Mouse (Mus musculus): Measurements from ENCODE around the gene Fbxl19. TPM values are rescaled to one million over a fixed set of nuclear protein-coding genes. Genes with fewer than 3 reads are reported as not detected.

Gene Fbxl19
- 2.1 to 8.5 TPM (median 3.1 TPM) in 3 replicates for total RNA-seq (2017)

GRCm38 (mm10) chr7:127744366-127745045 is at the start of gene Fbxl19:
Gene Fbxl19, plus strand, starts transcription at chr7:127744543.
- no peak for ATAC-seq (replicated peaks; ENCODE audit: insufficient number of reproducible peaks, low FRiP score, low TSS enrichment, poor library complexity, severe bottlenecking)

DNA sequence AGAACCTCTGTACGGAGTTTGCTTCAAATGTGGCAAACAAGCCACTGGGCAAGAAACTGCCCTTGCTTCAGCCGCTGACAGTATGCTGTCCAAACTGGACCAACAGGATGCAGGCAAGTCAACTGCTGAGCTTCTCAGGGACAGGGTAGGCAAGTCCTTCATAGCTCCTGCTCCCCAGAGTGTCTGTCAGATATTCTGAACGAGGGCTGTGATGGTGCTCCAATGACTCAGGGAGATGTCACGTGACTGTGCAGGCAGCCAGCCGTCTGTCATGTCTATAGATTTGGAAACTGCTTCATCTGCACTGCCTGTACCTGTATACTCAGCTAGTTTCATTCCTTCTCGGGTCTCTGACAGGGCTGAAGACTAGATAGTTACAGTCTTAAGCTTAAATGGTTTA is 45.4 kb upstream of the Fbxl19 start:
- ATAC-seq (replicated peaks; ENCODE audit: insufficient number of reproducible peaks, low FRiP score, low TSS enrichment, poor library complexity, severe bottlenecking): no peak

DNA sequence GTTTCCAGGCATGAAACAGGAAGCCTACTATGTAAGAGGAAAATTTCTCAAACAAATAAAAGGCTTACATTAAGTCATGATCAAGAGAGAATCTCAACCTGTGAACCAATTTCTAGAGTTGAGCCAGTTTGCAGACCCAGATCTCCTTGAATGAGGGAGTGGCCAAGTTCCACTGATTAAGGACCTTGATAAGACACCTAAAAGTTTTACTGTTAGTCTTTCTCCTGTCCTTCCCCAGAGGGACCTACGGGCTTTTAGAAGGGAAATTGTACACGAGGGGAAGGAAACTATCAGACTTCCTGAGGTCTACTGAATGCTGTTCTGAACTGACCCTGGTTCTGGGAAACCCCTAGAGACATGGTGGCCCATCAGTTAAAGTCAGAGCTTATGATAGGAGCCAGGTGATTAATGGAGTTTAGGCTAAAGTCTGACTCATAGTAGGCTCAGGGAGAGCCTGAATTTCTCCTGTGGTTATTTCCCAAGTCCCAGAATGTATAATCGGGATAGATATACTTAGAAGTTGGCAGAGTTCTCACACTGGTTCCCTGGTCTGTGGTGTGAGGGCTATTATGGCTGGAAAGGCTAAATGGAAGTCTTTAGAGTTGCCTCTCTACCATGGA is 43.5 kb upstream of the Fbxl19 start:
- ATAC-seq (replicated peaks; ENCODE audit: insufficient number of reproducible peaks, low FRiP score, low TSS enrichment, poor library complexity, severe bottlenecking): no peak

DNA sequence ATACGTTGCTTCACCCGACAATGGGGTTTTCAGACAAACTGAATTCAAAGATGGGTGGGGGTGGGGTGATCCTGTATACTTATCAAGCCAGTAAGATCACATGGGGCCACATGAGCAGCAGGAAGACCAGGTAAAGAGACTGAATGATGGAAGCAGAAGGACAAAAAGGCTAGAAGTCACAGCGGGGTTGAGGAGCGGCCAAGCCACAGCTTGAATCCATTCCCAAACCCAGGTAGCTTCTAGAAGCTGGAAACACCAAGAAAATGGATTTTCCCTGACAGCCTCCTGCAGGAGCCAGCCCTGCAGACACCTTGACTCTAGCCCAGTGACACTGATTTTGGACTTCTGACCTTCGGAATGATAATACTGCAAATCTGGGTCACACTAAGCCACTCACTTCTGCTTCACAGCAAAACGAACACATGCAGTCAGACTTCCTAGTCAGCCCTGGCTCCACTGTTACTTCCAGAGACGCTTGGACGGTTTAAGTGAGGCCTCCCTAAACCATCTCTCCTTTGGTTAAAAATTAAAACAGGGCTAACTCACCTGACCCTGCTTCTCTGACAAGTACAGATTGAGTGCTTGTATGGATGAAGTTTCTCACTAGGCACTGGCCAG is 40.7 kb upstream of the Fbxl19 start:
- ATAC-seq (replicated peaks; ENCODE audit: insufficient number of reproducible peaks, low FRiP score, low TSS enrichment, poor library complexity, severe bottlenecking): no peak

GRCm38 (mm10) chr7:127704598-127704997 is 39.7 kb upstream of the Fbxl19 start:
- ATAC-seq (replicated peaks; ENCODE audit: insufficient number of reproducible peaks, low FRiP score, low TSS enrichment, poor library complexity, severe bottlenecking): no peak

DNA sequence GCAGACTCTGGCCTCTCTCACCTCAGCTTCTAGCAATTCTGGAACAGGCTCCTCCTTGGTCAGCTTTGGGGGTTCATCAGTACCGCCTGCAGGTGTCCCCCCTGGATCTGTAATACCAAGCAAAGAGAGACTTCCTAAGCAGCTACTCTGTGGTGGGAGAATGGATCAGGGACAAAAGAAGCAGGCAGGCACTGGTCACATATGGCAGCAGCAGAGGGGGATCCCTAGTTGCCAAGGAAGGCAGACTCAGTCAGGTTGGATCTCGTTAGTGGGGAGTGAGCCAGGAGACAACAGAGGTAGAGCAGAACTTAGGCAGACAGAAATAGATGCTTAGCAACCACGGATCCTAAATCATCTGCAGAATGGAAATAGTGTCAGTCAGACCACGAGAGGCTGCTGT is 38.6 kb upstream of the Fbxl19 start:
- ATAC-seq (replicated peaks; ENCODE audit: insufficient number of reproducible peaks, low FRiP score, low TSS enrichment, poor library complexity, severe bottlenecking): no peak

DNA sequence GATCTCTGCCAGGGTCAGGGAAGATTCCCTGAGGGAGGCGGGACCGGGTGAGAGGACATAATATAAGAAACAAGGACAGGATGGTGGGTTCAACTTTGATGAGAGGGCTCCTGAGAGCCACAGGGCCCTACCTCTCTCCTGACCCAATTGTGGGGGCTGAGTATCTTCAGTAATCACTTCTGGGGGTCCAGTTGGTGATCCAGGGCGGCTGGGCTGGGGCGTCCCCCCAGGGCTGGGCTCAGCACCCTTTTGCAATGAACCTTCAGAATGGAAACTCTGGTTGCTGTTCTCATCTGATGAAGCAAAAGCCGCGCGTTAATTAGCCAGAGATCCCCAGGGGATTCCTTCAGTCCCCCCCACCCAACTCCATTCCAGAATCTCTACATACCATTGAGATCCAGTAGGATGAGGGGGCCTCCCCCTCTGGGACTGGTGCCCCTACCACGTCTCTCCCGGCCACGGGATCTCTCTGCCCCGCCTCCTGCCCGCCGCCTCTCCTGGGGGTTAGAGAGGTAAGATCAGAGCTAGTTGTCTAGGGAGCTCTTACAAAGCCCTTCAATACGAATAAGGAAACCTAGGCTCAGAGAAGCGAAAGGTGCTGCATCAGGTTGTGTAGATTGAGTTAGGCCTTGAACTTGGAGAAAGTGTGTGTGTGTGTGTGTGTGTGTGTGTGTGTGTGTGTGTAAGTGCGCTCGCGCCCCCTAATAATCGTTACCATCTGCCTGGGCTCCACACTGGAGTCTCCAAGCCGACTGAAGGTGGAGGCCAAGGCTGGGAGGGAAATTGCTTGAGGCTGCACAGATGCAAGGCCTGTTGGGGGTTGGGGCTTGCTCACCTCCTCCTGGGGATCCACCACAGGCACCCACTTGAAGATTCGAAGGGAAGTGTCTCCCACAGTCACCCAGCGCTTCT is 37.0 kb upstream of the Fbxl19 start:
- ATAC-seq (replicated peaks; ENCODE audit: insufficient number of reproducible peaks, low FRiP score, low TSS enrichment, poor library complexity, severe bottlenecking): no peak

DNA sequence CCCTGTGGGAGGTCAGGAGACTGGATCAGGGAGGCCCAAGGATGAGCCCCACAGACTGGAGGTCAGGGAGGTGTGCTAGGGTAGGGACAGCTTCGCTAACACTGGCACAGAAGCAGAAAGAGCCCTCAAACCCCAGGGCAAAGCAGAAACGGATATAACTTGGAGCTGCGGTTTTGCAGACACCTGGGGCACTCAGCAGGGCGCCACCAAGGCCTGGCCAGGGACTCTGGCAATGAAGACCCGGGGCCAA is 36.5 kb upstream of the Fbxl19 start:
- ATAC-seq (replicated peaks; ENCODE audit: insufficient number of reproducible peaks, low FRiP score, low TSS enrichment, poor library complexity, severe bottlenecking): no peak

DNA sequence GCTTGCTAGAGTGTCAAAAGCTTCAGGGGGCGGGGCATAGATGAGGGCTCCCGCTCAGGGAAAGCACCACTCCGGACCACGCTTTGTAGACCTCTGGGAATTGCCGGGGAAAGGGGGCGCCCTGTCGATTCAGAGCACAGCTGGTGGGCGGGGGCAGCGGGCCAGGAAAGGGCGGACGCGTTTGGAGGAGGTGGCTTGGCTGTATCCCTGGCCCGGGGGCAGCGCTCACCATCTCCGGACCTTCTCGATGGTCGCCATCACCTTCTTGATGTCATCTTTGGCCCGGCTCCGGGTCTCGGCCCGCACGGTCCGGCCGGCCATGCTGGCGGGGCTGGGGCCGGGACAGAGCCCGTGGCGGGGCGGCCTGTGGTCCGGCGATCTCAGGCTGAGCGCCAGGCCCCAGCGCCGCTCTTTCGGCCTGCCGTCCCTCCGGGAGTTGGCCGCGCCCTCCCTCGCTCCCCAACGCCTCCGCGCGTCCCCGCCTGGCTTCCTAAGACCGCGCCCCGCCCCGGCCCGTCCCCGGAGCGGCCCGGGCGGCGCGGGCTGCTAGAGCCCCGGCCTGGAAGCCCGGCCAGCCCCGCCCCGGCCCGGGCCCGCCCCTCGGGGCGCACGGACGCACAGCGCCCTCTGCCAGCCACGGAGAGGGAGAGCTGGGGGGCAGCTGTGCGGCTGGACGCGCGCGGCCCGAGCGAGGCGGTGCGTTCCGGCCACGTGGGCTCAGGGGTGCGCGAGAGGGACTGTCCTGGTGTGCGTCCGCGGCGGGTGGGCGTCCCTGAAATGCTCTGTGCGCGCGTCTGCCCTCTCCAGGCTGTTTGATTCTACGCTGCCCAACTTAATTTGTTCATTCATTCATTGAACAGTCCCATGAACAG is 35.9 kb upstream of the Fbxl19 start, which contains the start of gene Bcl7c:
Gene Bcl7c (minus strand): TSS at position 727 of the 872 bp plus-strand sequence.
- peak; percentile 54 for ATAC-seq (replicated peaks; ENCODE audit: insufficient number of reproducible peaks, low FRiP score, low TSS enrichment, poor library complexity, severe bottlenecking)

- no peak for ATAC-seq (replicated peaks; ENCODE audit: insufficient number of reproducible peaks, low FRiP score, low TSS enrichment, poor library complexity, severe bottlenecking)
These were observed 34.9 kb upstream of the Fbxl19 start for GRCm38 (mm10) chr7:127709261-127709979.

DNA sequence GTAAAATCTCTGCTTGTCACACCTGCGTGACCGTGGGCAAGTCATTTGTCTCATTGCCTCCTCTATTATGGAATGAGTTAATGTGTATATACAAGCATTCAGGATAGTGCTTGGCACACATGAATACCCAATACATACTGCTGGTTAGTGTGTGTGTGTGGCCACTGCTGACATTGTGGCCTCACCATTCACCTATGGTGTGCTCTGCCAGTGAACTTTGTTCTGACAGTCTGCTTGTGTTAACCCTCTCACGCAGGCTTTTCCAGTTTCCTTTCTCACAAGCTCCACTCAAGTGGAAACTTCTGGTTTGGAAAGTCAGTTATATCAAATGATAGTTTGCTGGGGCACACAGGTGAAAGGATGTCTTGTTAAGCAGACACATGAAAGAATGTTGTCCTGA is 33.3 kb upstream of the Fbxl19 start:
- ATAC-seq (replicated peaks; ENCODE audit: insufficient number of reproducible peaks, low FRiP score, low TSS enrichment, poor library complexity, severe bottlenecking): no peak

GRCm38 (mm10) chr7:127711456-127711855 is 32.9 kb upstream of the Fbxl19 start:
- no peak for ATAC-seq (replicated peaks; ENCODE audit: insufficient number of reproducible peaks, low FRiP score, low TSS enrichment, poor library complexity, severe bottlenecking)

- ATAC-seq (replicated peaks; ENCODE audit: insufficient number of reproducible peaks, low FRiP score, low TSS enrichment, poor library complexity, severe bottlenecking): peak; percentile 59
These were observed 31.6 kb upstream of the Fbxl19 start, which contains the start of gene Ctf1 for GRCm38 (mm10) chr7:127712461-127713385. Gene Ctf1, plus strand, starts transcription at chr7:127712736.

GRCm38 (mm10) chr7:127714816-127715215 is 29.5 kb upstream of the Fbxl19 start:
- no peak for ATAC-seq (replicated peaks; ENCODE audit: insufficient number of reproducible peaks, low FRiP score, low TSS enrichment, poor library complexity, severe bottlenecking)

- ATAC-seq (replicated peaks; ENCODE audit: insufficient number of reproducible peaks, low FRiP score, low TSS enrichment, poor library complexity, severe bottlenecking): peak; percentile 42; the same call in 1 of the 2 replicates
These were observed 27.4 kb upstream of the Fbxl19 start for GRCm38 (mm10) chr7:127716992-127717391.

DNA sequence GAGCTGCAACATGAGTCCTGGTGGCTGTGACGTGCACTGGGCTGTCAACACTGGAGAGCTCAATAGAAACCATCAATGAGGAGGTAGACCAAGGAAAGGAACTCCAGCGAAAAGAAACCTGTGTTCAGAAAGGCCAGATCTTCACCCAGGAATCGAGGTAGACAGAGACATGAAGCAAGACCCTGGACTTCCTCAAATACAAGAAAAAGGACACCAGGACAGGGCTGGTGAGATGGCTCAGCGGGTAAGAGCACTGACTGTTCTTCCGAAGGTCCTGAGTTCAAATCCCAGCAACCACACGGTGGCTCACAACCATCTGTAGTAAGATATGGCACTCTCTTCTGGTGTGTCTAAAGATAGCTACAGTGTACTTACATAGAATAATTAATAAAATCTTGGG is 26.0 kb upstream of the Fbxl19 start:
- ATAC-seq (replicated peaks; ENCODE audit: insufficient number of reproducible peaks, low FRiP score, low TSS enrichment, poor library complexity, severe bottlenecking): no peak

GRCm38 (mm10) chr7:127719258-127719657 is 25.1 kb upstream of the Fbxl19 start:
- ATAC-seq (replicated peaks; ENCODE audit: insufficient number of reproducible peaks, low FRiP score, low TSS enrichment, poor library complexity, severe bottlenecking): no peak

Measured in monocyte, adult 5-6 weeks (primary cell).